Mouse (Mus musculus) kidney, adult 2 months (tissue): ENCODE results near the gene Elavl1. TPM values are rescaled to one million over a fixed set of nuclear protein-coding genes. Genes with fewer than 3 reads are reported as not detected.

Source experiments
- DNase-seq: peaks from one replicate; pipeline ENCODE4 v3.0.0; 2021
- H3K27ac ChIP-seq: fragments of 200-500 bp; 2 replicates; pipeline ENCODE4 v1.5.1; 2012; ENCODE audit warnings: low read depth, low read length, control low read depth, inconsistent platforms; ENCODE audit not compliant: insufficient read depth
- H3K27me3 ChIP-seq: fragments of 200-500 bp; replicated peaks from 2 replicates; pipeline ENCODE4 v1.6.1; 2012; ENCODE audit warnings: mild to moderate bottlenecking, moderate library complexity, low read length, inconsistent platforms; ENCODE audit not compliant: control insufficient read depth, insufficient read depth
- H3K36me3 ChIP-seq: fragments of 200-500 bp; 2 replicates; pipeline ENCODE4 v1.6.1; 2012; ENCODE audit warnings: mild to moderate bottlenecking, moderate library complexity, low read length, inconsistent platforms; ENCODE audit not compliant: control insufficient read depth, insufficient read depth
- H3K4me1 ChIP-seq: fragments of 200-500 bp; 2 replicates; pipeline ENCODE4 v1.6.1; 2011; ENCODE audit warnings: low read length; ENCODE audit not compliant: control insufficient read depth, insufficient read depth
- H3K4me3 ChIP-seq: fragments of 200-500 bp; 2 replicates; pipeline ENCODE4 v1.5.1; 2011; ENCODE audit warnings: mild to moderate bottlenecking, low read depth, low read length, control low read depth; ENCODE audit not compliant: insufficient read depth
- CTCF ChIP-seq: fragments of 200-500 bp; conservative IDR thresholded peaks from 2 replicates; pipeline ENCODE4 v1.5.1; 2011; ENCODE audit warnings: low read depth, mild to moderate bottlenecking, control low read depth, low read length, moderate library complexity, mixed read lengths; ENCODE audit not compliant: insufficient read depth, insufficient read length
- POLR2A ChIP-seq: fragments of 200-500 bp; IDR thresholded peaks from one replicate; pipeline ENCODE4 v1.6.1; 2011; ENCODE audit warnings: low read depth, low read length, control low read depth
- WGBS: fragments of 180-500 bp; shearing (Covaris S2); methylation state at CpG from one replicate; pipeline ENCODE4 v1.1.7; 2018; 5-methylcytosine and 5-hydroxymethylcytosine counted together
- polyA plus RNA-seq: library from polyadenylated mRNA; depleted of rRNA; stranded (reverse); fragments of >200 nt; gene quantifications from 2 replicates; pipeline ENCODE4 v1.2.3, GENCODE M21; 2012; rRNA removed

Gene Elavl1
- polyA plus RNA-seq, result 26.4 and 35.9 TPM in 2 replicates

- DNase-seq, result peak; percentile 98
- Histone ChIP-seq H3K36me3 (no peaks in the 10 kb centered on the region; the same call in 1 of the 2 replicates), H3K4me3 (peak within 1 kb of the TSS; percentile 82), H3K27ac (peak within 1 kb of the TSS; percentile 88), H3K27me3 (no peaks in the 10 kb centered on the region), H3K4me1 (peaks cover 33% of the 10 kb centered on the region)
- WGBS, result under 1% methylated on average over 78 of the region's 78 CpGs
- TF ChIP-seq POLR2A (peak; percentile 68), CTCF (no peak)
These were observed at the start of gene Elavl1, which contains the start of gene Ccl25 for GRCm38 (mm10) chr8:4324983-4325750. Gene Elavl1 (minus strand): TSS chr8:4325413. Gene Ccl25 (plus strand): TSS chr8:4325210.

DNA sequence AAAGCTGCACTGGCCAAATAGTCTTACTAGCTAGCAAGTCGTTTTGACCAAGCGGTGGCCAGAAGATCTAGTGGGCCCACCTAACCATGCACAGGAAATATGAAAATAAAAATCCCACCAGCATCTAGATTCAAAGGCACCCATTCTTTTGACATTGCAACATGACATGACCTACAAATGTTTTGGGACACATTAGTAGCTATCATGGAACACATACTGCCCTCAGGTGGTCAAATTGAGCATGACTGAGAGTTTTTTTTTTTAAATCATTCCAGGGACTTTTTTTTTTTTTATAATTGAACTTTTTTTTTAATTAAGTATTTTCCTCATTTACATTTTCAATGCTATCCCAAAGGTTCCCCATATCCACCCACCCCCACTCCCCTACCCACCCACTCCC, 47.4 kb upstream of the Elavl1 start:
- no peak overlapping the region for H3K4me3 ChIP-seq
- H3K27me3 ChIP-seq, result no peaks in the 10 kb centered on the region
- peak; percentile 25 for DNase-seq
- no peaks in the 10 kb centered on the region for H3K4me1 ChIP-seq
- TF ChIP-seq POLR2A, result no peak
- TF ChIP-seq CTCF, result 0 out of 2 replicates have a peak, but pooled peaks have one; percentile 7
- H3K27ac ChIP-seq, result no peak overlapping the region
- WGBS, result 78% methylated on average over 2 of the region's 2 CpGs
- no peaks in the 10 kb centered on the region for H3K36me3 ChIP-seq

- peak; percentile 35 for DNase-seq
- Histone ChIP-seq H3K36me3 (no peaks in the 10 kb centered on the region), H3K4me1 (no peaks in the 10 kb centered on the region), H3K27ac (no peak overlapping the region), H3K27me3 (no peaks in the 10 kb centered on the region), H3K4me3 (no peak overlapping the region)
- TF ChIP-seq CTCF, result peak; percentile 74
- TF ChIP-seq POLR2A, result no peak
- WGBS, result 56% methylated on average over 2 of the region's 2 CpGs
These were observed 44.9 kb upstream of the Elavl1 start for GRCm38 (mm10) chr8:4370078-4370477.

GRCm38 (mm10) chr8:4368470-4368869, 43.3 kb upstream of the Elavl1 start:
- no peak overlapping the region for H3K27ac ChIP-seq
- H3K4me1 ChIP-seq, result no peaks in the 10 kb centered on the region
- H3K4me3 ChIP-seq, result no peak overlapping the region
- TF ChIP-seq CTCF (no peak), POLR2A (no peak)
- H3K36me3 ChIP-seq, result no peaks in the 10 kb centered on the region
- DNase-seq, result no peak
- WGBS, result 58% methylated on average over 4 of the region's 4 CpGs
- no peaks in the 10 kb centered on the region for H3K27me3 ChIP-seq

DNA sequence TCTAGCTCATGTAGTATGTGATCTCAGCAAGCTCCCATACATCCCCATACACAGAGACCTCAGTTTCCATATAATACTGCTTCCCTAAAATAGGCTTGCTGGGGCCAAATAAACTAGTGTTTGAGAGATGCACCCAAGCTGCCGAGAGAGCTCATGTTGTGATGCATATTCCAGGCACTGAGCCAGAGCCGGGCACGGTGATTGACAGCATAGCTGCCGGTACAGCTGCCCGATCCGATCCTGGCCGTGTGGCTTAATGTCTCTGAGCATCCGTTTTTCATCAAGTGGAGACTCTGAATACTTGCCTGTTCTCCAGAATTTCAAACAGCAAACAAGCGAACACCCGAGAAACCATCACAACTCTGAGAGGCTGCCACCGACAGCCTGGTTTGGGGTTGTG, 42.6 kb upstream of the Elavl1 start:
- Histone ChIP-seq H3K4me3 (no peak overlapping the region), H3K4me1 (no peaks in the 10 kb centered on the region), H3K27me3 (no peaks in the 10 kb centered on the region), H3K36me3 (no peaks in the 10 kb centered on the region), H3K27ac (no peak overlapping the region)
- 86% methylated on average over 11 of the region's 11 CpGs for WGBS
- DNase-seq, result no peak
- TF ChIP-seq POLR2A (no peak), CTCF (no peak)

DNA sequence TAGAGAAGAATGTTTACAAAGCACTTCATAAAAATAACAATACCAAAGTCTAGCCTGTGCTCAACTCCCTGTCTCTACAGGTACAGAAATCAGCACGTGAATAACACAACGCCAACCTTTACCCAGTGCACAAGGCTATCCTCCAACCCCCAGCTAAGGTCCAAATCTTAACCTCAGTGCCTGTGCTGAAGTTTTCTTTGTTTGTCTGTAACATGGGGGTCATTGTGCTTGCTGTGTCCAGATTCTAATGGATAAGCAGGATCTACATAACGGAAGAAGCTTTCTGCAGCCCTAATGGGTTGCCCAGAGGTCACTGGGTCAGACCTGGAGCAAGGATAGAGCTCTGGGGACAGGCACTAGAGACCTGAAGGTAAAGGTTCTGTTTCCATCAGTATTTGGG, 41.0 kb upstream of the Elavl1 start:
- Histone ChIP-seq H3K4me1 (no peaks in the 10 kb centered on the region), H3K4me3 (no peak overlapping the region), H3K27ac (no peak overlapping the region), H3K36me3 (no peaks in the 10 kb centered on the region), H3K27me3 (no peaks in the 10 kb centered on the region)
- DNase-seq, result no peak
- no peak for TF ChIP-seq POLR2A
- TF ChIP-seq CTCF, result no peak
- whole genome bisulfite sequencing, result 90% methylated on average over 3 of the region's 3 CpGs

- WGBS, result 70% methylated on average over 2 of the region's 2 CpGs
- H3K27ac ChIP-seq, result no peak overlapping the region
- no peaks in the 10 kb centered on the region for H3K27me3 ChIP-seq
- no peaks in the 10 kb centered on the region for H3K36me3 ChIP-seq
- no peak for TF ChIP-seq CTCF
- no peak for TF ChIP-seq POLR2A
- no peak overlapping the region for H3K4me3 ChIP-seq
- H3K4me1 ChIP-seq, result no peaks in the 10 kb centered on the region
- DNase-seq, result no peak
These were observed 35.7 kb upstream of the Elavl1 start for GRCm38 (mm10) chr8:4360922-4361321.
